Mouse (Mus musculus): ENCODE measurements around the gene Dgkh. TPM values are rescaled to one million over a fixed set of nuclear protein-coding genes. Genes with fewer than 3 reads are reported as not detected.
A peak's percentile ranks its signal among the peaks of the same experiment; 100 is the strongest.

Dgkh gene
- polyA plus RNA-seq, 1 experiment from 2014 or later = 4.6 TPM

GRCm38 (mm10) chr14:78677852-78678588, 54.6 kb downstream of the Dgkh start:
- Histone ChIP-seq H3K4me1 (ENCODE audit: insufficient read depth, low read depth, low read length) (peaks cover 11% of the 10 kb centered on the region; the same call in 1 of the 2 replicates), H3K27me3 (replicated peaks; ENCODE audit: insufficient read depth, low read length) (no peaks in the 10 kb centered on the region), H3K27ac (ENCODE audit: low read length) (peak overlapping the region; percentile 77), H3K4me3 (ENCODE audit: low read depth, low read length) (no peak overlapping the region), H3K36me3 (ENCODE audit: insufficient read depth, low read length) (no peaks in the 10 kb centered on the region), H3K4me2 (replicated peaks; ENCODE audit: low read depth, low read length) (0 out of 2 replicates have a peak overlapping the region, but pooled peaks have one; percentile 3), H3K9ac (replicated peaks; ENCODE audit: low read depth) (no peak overlapping the region), H3K9me3 (ENCODE audit: low read length) (no peaks in the 10 kb centered on the region)
- no peak for DNase-seq (ENCODE audit: low spot score)
- WGBS = 17% methylated on average over 7 of the region's 7 CpGs
- TF ChIP-seq EP300 (IDR thresholded peaks at IDR 0.05) (peak; percentile 57), CTCF (IDR thresholded peaks at IDR 0.05) (peak; percentile 7; the same call in 1 of the 2 replicates)
- ATAC-seq = peak; percentile 42

DNA sequence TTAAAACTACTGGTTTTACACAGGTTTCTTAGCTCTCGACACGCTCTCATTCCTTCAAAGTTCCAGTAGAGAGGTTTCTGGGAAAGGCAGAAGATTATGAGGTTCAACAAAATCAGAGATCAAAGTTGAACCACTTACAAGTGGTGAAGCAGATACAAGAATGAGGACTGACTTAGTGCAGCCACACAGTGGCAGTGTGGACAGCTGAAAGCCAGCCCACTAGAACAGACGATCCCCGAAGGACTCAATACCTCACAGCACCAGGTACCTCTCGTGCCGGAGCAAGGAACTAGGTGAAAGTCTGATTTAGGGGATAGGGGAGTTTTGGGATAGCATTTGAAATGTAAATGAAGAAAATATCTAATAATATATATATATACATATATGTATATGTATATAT, 56.1 kb downstream of the Dgkh start:
- H3K4me2 ChIP-seq (replicated peaks; ENCODE audit: low read depth, low read length) = no peak overlapping the region
- 56% methylated on average over 6 of the region's 6 CpGs for WGBS
- ATAC-seq (no peak), DNase-seq (ENCODE audit: low spot score) (peak; percentile 39)
- H3K4me1 ChIP-seq (ENCODE audit: insufficient read depth, low read depth, low read length) = peaks cover 11% of the 10 kb centered on the region; the same call in 1 of the 2 replicates
- H3K27ac ChIP-seq (ENCODE audit: low read length) = no peak overlapping the region
- H3K9me3 ChIP-seq (ENCODE audit: low read length) = no peaks in the 10 kb centered on the region
- no peak overlapping the region for H3K4me3 ChIP-seq (ENCODE audit: low read depth, low read length)
- no peaks in the 10 kb centered on the region for H3K36me3 ChIP-seq (ENCODE audit: insufficient read depth, low read length)
- TF ChIP-seq EP300 (IDR thresholded peaks at IDR 0.05) = no peak
- peak; percentile 59 for TF ChIP-seq CTCF (IDR thresholded peaks at IDR 0.05)
- no peak overlapping the region for H3K9ac ChIP-seq (replicated peaks; ENCODE audit: low read depth)
- H3K27me3 ChIP-seq (replicated peaks; ENCODE audit: insufficient read depth, low read length) = no peaks in the 10 kb centered on the region

GRCm38 (mm10) chr14:78674606-78675005, 58.0 kb downstream of the Dgkh start:
- ATAC-seq (peak; percentile 47; the same call in 1 of the 2 replicates), DNase-seq (ENCODE audit: low spot score) (peak; percentile 65)
- WGBS = 60% methylated on average over 9 of the region's 9 CpGs
- no peak overlapping the region for H3K9ac ChIP-seq (replicated peaks; ENCODE audit: low read depth)
- H3K4me1 ChIP-seq (ENCODE audit: insufficient read depth, low read depth, low read length) = peaks cover 11% of the 10 kb centered on the region; the same call in 1 of the 2 replicates
- H3K27me3 ChIP-seq (replicated peaks; ENCODE audit: insufficient read depth, low read length) = no peaks in the 10 kb centered on the region
- TF ChIP-seq CTCF (IDR thresholded peaks at IDR 0.05) (no peak), EP300 (IDR thresholded peaks at IDR 0.05) (peak; percentile 36; the same call in 1 of the 2 replicates)
- H3K4me3 ChIP-seq (ENCODE audit: low read depth, low read length) = no peak overlapping the region
- H3K9me3 ChIP-seq (ENCODE audit: low read length) = no peaks in the 10 kb centered on the region
- H3K4me2 ChIP-seq (replicated peaks; ENCODE audit: low read depth, low read length) = no peak overlapping the region
- no peaks in the 10 kb centered on the region for H3K36me3 ChIP-seq (ENCODE audit: insufficient read depth, low read length)
- H3K27ac ChIP-seq (ENCODE audit: low read length) = no peak overlapping the region

GRCm38 (mm10) chr14:78669986-78670385, 62.6 kb downstream of the Dgkh start:
- WGBS = 44% methylated on average over 10 of the region's 10 CpGs
- Histone ChIP-seq H3K36me3 (ENCODE audit: insufficient read depth, low read length) (no peaks in the 10 kb centered on the region), H3K4me2 (replicated peaks; ENCODE audit: low read depth, low read length) (no peak overlapping the region), H3K27me3 (replicated peaks; ENCODE audit: insufficient read depth, low read length) (no peaks in the 10 kb centered on the region), H3K9ac (replicated peaks; ENCODE audit: low read depth) (no peak overlapping the region), H3K4me1 (ENCODE audit: insufficient read depth, low read depth, low read length) (no peaks in the 10 kb centered on the region), H3K9me3 (ENCODE audit: low read length) (no peaks in the 10 kb centered on the region), H3K4me3 (ENCODE audit: low read depth, low read length) (no peak overlapping the region), H3K27ac (ENCODE audit: low read length) (no peak overlapping the region)
- TF ChIP-seq EP300 (IDR thresholded peaks at IDR 0.05) (no peak), CTCF (IDR thresholded peaks at IDR 0.05) (peak; percentile 84)
- ATAC-seq (no peak; the same call in 1 of the 2 replicates), DNase-seq (ENCODE audit: low spot score) (peak; percentile 43)

GRCm38 (mm10) chr14:78668291-78668690, 64.3 kb downstream of the Dgkh start:
- Histone ChIP-seq H3K4me1 (ENCODE audit: insufficient read depth, low read depth, low read length) (no peaks in the 10 kb centered on the region), H3K27me3 (replicated peaks; ENCODE audit: insufficient read depth, low read length) (no peaks in the 10 kb centered on the region), H3K9ac (replicated peaks; ENCODE audit: low read depth) (no peak overlapping the region), H3K4me2 (replicated peaks; ENCODE audit: low read depth, low read length) (no peak overlapping the region), H3K36me3 (ENCODE audit: insufficient read depth, low read length) (no peaks in the 10 kb centered on the region), H3K27ac (ENCODE audit: low read length) (no peak overlapping the region), H3K9me3 (ENCODE audit: low read length) (no peaks in the 10 kb centered on the region), H3K4me3 (ENCODE audit: low read depth, low read length) (no peak overlapping the region)
- ATAC-seq = peak; percentile 66
- 19% methylated on average over 6 of the region's 6 CpGs for WGBS
- peak; percentile 91 for DNase-seq (ENCODE audit: low spot score)
- TF ChIP-seq EP300 (IDR thresholded peaks at IDR 0.05) (0 out of 2 replicates have a peak, but pooled peaks have one; percentile 28), CTCF (IDR thresholded peaks at IDR 0.05) (peak; percentile 98)

DNA sequence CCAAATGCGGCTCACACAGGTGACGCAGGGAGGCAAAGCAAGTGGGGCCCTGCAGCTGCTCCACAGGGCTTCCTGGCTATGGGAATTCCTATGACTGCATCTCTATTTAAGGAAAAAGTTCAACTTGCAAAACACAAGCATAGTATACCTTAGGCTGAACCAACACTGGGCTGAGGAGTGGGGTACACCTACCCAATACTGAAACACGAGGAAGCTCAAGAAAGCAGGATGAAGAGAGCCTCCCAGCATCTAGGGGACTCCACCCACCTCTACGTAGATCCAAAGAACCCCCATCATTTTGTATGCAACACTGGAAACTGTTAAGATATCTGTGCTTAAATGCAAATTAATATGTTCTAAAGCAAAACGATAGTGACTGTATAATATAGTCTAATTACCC, 64.8 kb downstream of the Dgkh start:
- H3K36me3 ChIP-seq (ENCODE audit: insufficient read depth, low read length) = no peaks in the 10 kb centered on the region
- H3K4me2 ChIP-seq (replicated peaks; ENCODE audit: low read depth, low read length) = no peak overlapping the region
- H3K27me3 ChIP-seq (replicated peaks; ENCODE audit: insufficient read depth, low read length) = no peaks in the 10 kb centered on the region
- H3K9me3 ChIP-seq (ENCODE audit: low read length) = no peaks in the 10 kb centered on the region
- H3K27ac ChIP-seq (ENCODE audit: low read length) = no peak overlapping the region
- no peak overlapping the region for H3K9ac ChIP-seq (replicated peaks; ENCODE audit: low read depth)
- 60% methylated on average over 5 of the region's 5 CpGs for WGBS
- no peak for ATAC-seq
- TF ChIP-seq EP300 (IDR thresholded peaks at IDR 0.05) (no peak), CTCF (IDR thresholded peaks at IDR 0.05) (no peak)
- H3K4me1 ChIP-seq (ENCODE audit: insufficient read depth, low read depth, low read length) = no peaks in the 10 kb centered on the region
- no peak overlapping the region for H3K4me3 ChIP-seq (ENCODE audit: low read depth, low read length)
- no peak for DNase-seq (ENCODE audit: low spot score)

Data from lung, postnatal 0 days (tissue).